Mouse (Mus musculus) CH12.LX (cell line): ENCODE data around the gene Rrnad1. TPM values are rescaled to one million over a fixed set of nuclear protein-coding genes. Genes with fewer than 3 reads are reported as not detected.

Experiments
- DNase-seq: peaks from one replicate; pipeline ENCODE4 v3.0.0-alpha.2; 2013; ENCODE audit errors: extremely low read depth
- H3K27ac ChIP-seq: 2 replicates; pipeline ENCODE4 v1.5.1; 2012; ENCODE audit warnings: low read depth, mild to moderate bottlenecking, control low read depth, moderate library complexity; ENCODE audit not compliant: insufficient read depth
- H3K27me3 ChIP-seq: replicated peaks from 2 replicates; pipeline ENCODE3; 2012; ENCODE audit warnings: inconsistent platforms
- H3K36me3 ChIP-seq, 2 experiments: replicated peaks in 1 of 2; 2 replicates each; pipeline versions ENCODE3 to v1.6.1; 2012; ENCODE audit warnings: inconsistent platforms in 1 of 2, low read length in 1 of 2, mild to moderate bottlenecking in 1 of 2, mixed read lengths in 1 of 2, moderate library complexity in 1 of 2; ENCODE audit not compliant: control insufficient read depth in 1 of 2, insufficient read depth in 1 of 2
- H3K4me1 ChIP-seq, 2 experiments: 2 replicates each; pipeline ENCODE4 v1.6.1; 2012; ENCODE audit warnings: inconsistent platforms in 1 of 2, moderate library complexity in 1 of 2; ENCODE audit not compliant: insufficient read depth in 2 of 2, control insufficient read depth in 1 of 2
- H3K4me2 ChIP-seq: 2 replicates; pipeline ENCODE4 v1.6.1; 2012; ENCODE audit warnings: low read depth, mild to moderate bottlenecking, control low read depth; ENCODE audit not compliant: poor library complexity, insufficient read depth, severe bottlenecking
- H3K4me3 ChIP-seq, 3 experiments: fragments of 150-350 bp in 1 of 3; sonication (generic) in 1 of 3; replicated peaks in 1 of 3; 2 replicates each; pipeline versions ENCODE3 to v1.5.1; 2011 to 2012; ENCODE audit warnings: low read depth in 2 of 3, low read length in 2 of 3, mild to moderate bottlenecking in 2 of 3, moderate library complexity in 2 of 3, control low read depth in 1 of 3, improper control_type of control experiment in 1 of 3, inconsistent platforms in 1 of 3, mixed read lengths in 1 of 3; ENCODE audit not compliant: poor library complexity in 1 of 3
- H3K79me2 ChIP-seq: replicated peaks from 2 replicates; pipeline ENCODE4 v1.6.1; 2012; ENCODE audit warnings: mild to moderate bottlenecking, moderate library complexity; ENCODE audit not compliant: control insufficient read depth, poor library complexity, insufficient read depth, severe bottlenecking; ENCODE audit errors: extremely low read depth
- H3K9ac ChIP-seq: 2 replicates; pipeline ENCODE4 v1.6.1; 2012; ENCODE audit warnings: low read depth, mild to moderate bottlenecking, control low read depth, moderate library complexity; ENCODE audit not compliant: insufficient read depth
- H3K9me3 ChIP-seq: replicated peaks from 2 replicates; pipeline ENCODE3; 2012; ENCODE audit warnings: low read length, inconsistent platforms, mixed read lengths
- BHLHE40 ChIP-seq: IDR thresholded peaks from 2 replicates; pipeline ENCODE4 v1.6.1; 2011; ENCODE audit warnings: mild to moderate bottlenecking, low read depth, low read length, improper control_type of control experiment
- CHD1 ChIP-seq: IDR thresholded peaks from 2 replicates; pipeline ENCODE4 v1.6.1; 2012; ENCODE audit warnings: low read depth, low read length, improper control_type of control experiment, inconsistent platforms
- CTCF ChIP-seq, 2 experiments: IDR thresholded peaks in 1 of 2; conservative IDR thresholded peaks in 1 of 2; 2 replicates each; pipeline ENCODE4 v1.5.1; 2011 to 2012; ENCODE audit warnings: low read depth in 2 of 2, low read length in 2 of 2, improper control_type of control experiment in 1 of 2, inconsistent platforms in 1 of 2, mild to moderate bottlenecking in 1 of 2, moderate library complexity in 1 of 2
- E2F4 ChIP-seq: IDR thresholded peaks from 2 replicates; pipeline ENCODE4 v1.6.1; 2011; ENCODE audit warnings: low read depth, low read length, improper control_type of control experiment; ENCODE audit not compliant: insufficient replicate concordance
- EP300 ChIP-seq: IDR thresholded peaks from 2 replicates; pipeline ENCODE4 v1.6.1; 2011; ENCODE audit warnings: low read length, improper control_type of control experiment
- ETS1 ChIP-seq: conservative IDR thresholded peaks from 2 replicates; pipeline ENCODE4 v1.6.1; 2012; ENCODE audit warnings: low read depth, mild to moderate bottlenecking, inconsistent platforms, low read length, improper control_type of control experiment, moderate library complexity
- GABPA ChIP-seq: IDR thresholded peaks from 2 replicates; pipeline ENCODE4 v1.6.1; 2012; ENCODE audit warnings: low read depth, low read length, improper control_type of control experiment, inconsistent platforms; ENCODE audit not compliant: insufficient replicate concordance
- HCFC1 ChIP-seq: IDR thresholded peaks from 2 replicates; pipeline ENCODE4 v1.6.1; 2012; ENCODE audit warnings: low read depth, mild to moderate bottlenecking, inconsistent platforms, low read length, improper control_type of control experiment
- IRF4 ChIP-seq: IDR thresholded peaks from 2 replicates; pipeline ENCODE4 v1.6.1; 2014; ENCODE audit warnings: low read depth, mild to moderate bottlenecking, inconsistent platforms, low read length, improper control_type of control experiment
- JUND ChIP-seq: conservative IDR thresholded peaks from 2 replicates; pipeline ENCODE4 v1.6.1; 2011; ENCODE audit warnings: low read depth, low read length, improper control_type of control experiment
- MAX ChIP-seq: IDR thresholded peaks from 2 replicates; pipeline ENCODE4 v1.6.1; 2011; ENCODE audit warnings: low read length, improper control_type of control experiment
- MEF2A ChIP-seq: IDR thresholded peaks from 2 replicates; pipeline ENCODE4 v1.6.1; 2014; ENCODE audit warnings: low read depth, mild to moderate bottlenecking, inconsistent platforms, low read length, improper control_type of control experiment, borderline replicate concordance
- MYC ChIP-seq: IDR thresholded peaks from 2 replicates; pipeline ENCODE4 v1.6.1; 2011; ENCODE audit warnings: low read depth, mild to moderate bottlenecking, improper control_type of control experiment, low read length
- NELFE ChIP-seq: IDR thresholded peaks from 2 replicates; pipeline ENCODE4 v1.6.1; 2011; ENCODE audit warnings: low read depth, low read length, improper control_type of control experiment
- PAX5 ChIP-seq: IDR thresholded peaks from 2 replicates; pipeline ENCODE4 v1.6.1; 2012; ENCODE audit warnings: low read length, inconsistent platforms, mixed read lengths
- POLR2AphosphoS2 ChIP-seq: IDR thresholded peaks from 2 replicates; pipeline ENCODE4 v1.6.1; 2011; ENCODE audit warnings: low read depth, low read length, improper control_type of control experiment
- SIN3A ChIP-seq: IDR thresholded peaks from 2 replicates; pipeline ENCODE4 v1.6.1; 2012; ENCODE audit warnings: low read length, improper control_type of control experiment, inconsistent platforms
- TBP ChIP-seq: conservative IDR thresholded peaks from 2 replicates; pipeline ENCODE4 v1.6.1; 2011; ENCODE audit warnings: low read depth, low read length, improper control_type of control experiment
- TCF12 ChIP-seq: IDR thresholded peaks from 2 replicates; pipeline ENCODE4 v1.6.1; 2014; ENCODE audit warnings: low read depth, mild to moderate bottlenecking, inconsistent platforms, low read length, improper control_type of control experiment
- UBTF ChIP-seq: IDR thresholded peaks from 2 replicates; pipeline ENCODE4 v1.6.1; 2012; ENCODE audit warnings: low read depth, mild to moderate bottlenecking, inconsistent platforms, low read length, improper control_type of control experiment, moderate library complexity
- USF2 ChIP-seq: conservative IDR thresholded peaks from 2 replicates; pipeline ENCODE4 v1.6.1; 2011; ENCODE audit warnings: low read depth, low read length, improper control_type of control experiment
- ZC3H11A ChIP-seq: IDR thresholded peaks from 2 replicates; pipeline ENCODE4 v1.6.1; 2012; ENCODE audit warnings: low read depth, mild to moderate bottlenecking, inconsistent platforms, low read length, improper control_type of control experiment
- ZKSCAN1 ChIP-seq: IDR thresholded peaks from 2 replicates; pipeline ENCODE4 v1.6.1; 2012; ENCODE audit warnings: low read depth, inconsistent platforms, low read length, improper control_type of control experiment, borderline replicate concordance
- ZMIZ1 ChIP-seq: IDR thresholded peaks from 2 replicates; pipeline ENCODE4 v1.6.1; 2012; ENCODE audit warnings: low read depth, mild to moderate bottlenecking, inconsistent platforms, low read length, improper control_type of control experiment
- dilution Hi-C: fragments of 300-500 bp; cut with MboI; formaldehyde crosslinking; loops from 2 replicates; pipeline ENCODE4 v1.14.3; 2020; ENCODE audit warnings: low sequenced_read_pairs; ENCODE audit not compliant: extremely low pct_unique_long_range_greater_than_20kb, extremely low pct_ligation_motif_present
- in situ Hi-C: fragments of 300-500 bp; cut with MboI; formaldehyde crosslinking; loops from 3 replicates; pipeline ENCODE4 v1.14.3; 2019; ENCODE audit warnings: low sequenced_read_pairs, low pct_ligation_motif_present, low pct_unique_long_range_greater_than_20kb, mixed read lengths
- polyA plus RNA-seq: library from polyadenylated mRNA; unstranded; fragments of >175 nt; gene quantifications from 2 replicates; pipeline ENCODE4 v1.2.1, GENCODE M21; 2012; ENCODE audit warnings: low read depth; ENCODE audit not compliant: insufficient read length
- total RNA-seq, 2 experiments: library from RNA; depleted of rRNA; stranded (reverse); fragments of 300-350 nt in 1 of 2; fragments of >200 nt in 1 of 2; gene quantifications; 2 replicates each; pipeline ENCODE4 v1.2.3; 2012 to 2014

Gene Rrnad1
- total and polyA plus RNA-seq, 3 experiments = 8.0 to 12.5 (median 11.4) TPM

DNA sequence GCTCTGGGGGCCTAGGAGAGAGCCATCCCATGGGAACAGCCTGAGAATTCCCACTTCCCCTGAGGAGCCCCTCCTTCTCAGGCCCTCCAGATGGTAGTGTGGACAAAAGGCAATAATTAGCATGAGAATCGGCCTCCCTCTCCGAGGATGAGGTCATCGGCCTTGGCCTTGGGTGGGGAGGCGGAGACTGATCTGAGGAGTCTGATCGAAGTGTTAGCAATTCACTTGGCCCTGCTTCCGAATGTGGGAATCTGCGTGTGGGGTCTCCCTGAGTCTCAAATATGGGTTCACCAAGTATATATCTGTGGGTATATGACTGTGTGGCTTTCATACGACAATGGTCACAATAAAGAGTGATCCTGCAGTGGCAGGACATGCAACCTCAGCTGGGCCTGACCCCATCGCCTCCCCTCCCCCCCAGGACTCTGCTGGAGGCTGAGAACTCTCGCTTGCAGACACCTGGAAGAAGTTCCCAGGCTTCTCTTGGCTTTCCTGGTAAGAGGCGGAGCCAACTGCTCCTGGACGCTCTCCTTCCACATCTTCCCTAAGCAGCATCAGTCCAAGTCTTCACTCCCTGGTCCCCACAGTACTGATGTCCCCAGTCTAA, 44.0 kb upstream of the Rrnad1 start:
- Histone ChIP-seq H3K27me3 (peaks cover 39% of the 10 kb centered on the region), H3K4me2 (no peak overlapping the region), H3K9me3 (peaks cover 8% of the 10 kb centered on the region), H3K4me3 (no peak overlapping the region), H3K27ac (no peak overlapping the region), H3K4me1 (peaks cover 2 to 55% of the 10 kb centered on the region in 2 experiments; a peak in 2 of 4 replicates), H3K9ac (no peak overlapping the region), H3K36me3 (no peaks in the 10 kb centered on the region), H3K79me2 (no peaks in the 10 kb centered on the region)
- dilution Hi-C loops (no loop called here), in situ Hi-C loops (no loop called here)
- no peak for DNase-seq
- no peak for TF ChIP-seq HCFC1
- TF ChIP-seq CHD1 = no peak
- no peak for TF ChIP-seq TCF12
- TF ChIP-seq USF2 = no peak
- no peak for TF ChIP-seq MEF2A
- no peak for TF ChIP-seq PAX5
- no peak for TF ChIP-seq CTCF (conservative IDR thresholded peaks at IDR 0.05 in 1 of 2, IDR thresholded peaks at IDR 0.05 in 1 of 2; ENCODE audit: low read depth in 2 of 2, low read length in 2 of 2)

DNA sequence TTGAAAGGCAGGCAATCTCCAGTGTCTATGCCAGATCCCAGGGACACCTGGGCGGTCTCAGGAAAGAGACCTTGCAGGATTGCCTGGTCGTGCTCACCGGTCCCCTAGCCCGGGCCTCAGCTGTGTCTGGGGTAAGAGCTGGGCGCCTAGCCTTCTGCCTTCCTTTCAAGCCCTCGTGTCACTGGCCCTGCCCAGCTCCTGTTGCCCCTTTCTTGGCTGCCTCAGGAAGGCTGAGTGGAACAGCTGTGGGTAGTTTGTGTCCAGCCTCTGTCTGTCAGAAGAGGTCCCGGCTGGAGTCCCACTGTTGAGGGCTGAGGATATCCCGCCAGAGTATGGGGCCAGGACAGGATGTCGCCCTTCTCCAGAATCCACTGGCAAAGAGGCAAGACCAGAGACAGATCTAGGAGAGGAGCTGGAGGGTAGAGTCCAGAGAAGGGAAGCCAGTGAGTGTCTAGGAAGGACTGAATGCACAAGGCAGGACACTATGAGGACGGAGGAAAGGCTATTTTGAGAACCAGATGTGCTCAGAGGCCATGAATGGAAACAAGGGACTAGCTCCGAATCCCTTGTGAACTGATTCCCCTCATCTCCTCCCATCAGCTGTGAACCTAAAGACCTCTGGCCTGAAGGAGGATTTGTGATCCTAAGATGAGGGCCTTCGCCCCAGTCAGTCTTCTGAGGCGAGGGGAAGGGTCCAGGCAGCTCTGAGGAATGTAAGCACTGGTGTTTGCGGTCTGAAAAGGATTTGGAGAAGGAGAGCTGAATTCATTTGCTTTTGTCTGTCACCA, 43.3 kb upstream of the Rrnad1 start:
- TF ChIP-seq E2F4 (no peak), MAX (no peak), ZC3H11A (no peak), MYC (no peak), TBP (no peak), POLR2AphosphoS2 (no peak), ZMIZ1 (no peak), GABPA (no peak), UBTF (no peak), BHLHE40 (no peak), ETS1 (no peak), NELFE (no peak), IRF4 (no peak), EP300 (no peak), JUND (no peak), PAX5 (no peak), TCF12 (no peak), SIN3A (no peak), CHD1 (no peak), ZKSCAN1 (no peak)
- H3K4me2 ChIP-seq = no peak overlapping the region
- dilution Hi-C loops (no loop called here), in situ Hi-C loops (no loop called here)
- peaks cover 2 to 55% of the 10 kb centered on the region in 2 experiments; a peak in 2 of 4 replicates for H3K4me1 ChIP-seq
- H3K9me3 ChIP-seq = peaks cover 8% of the 10 kb centered on the region
- H3K9ac ChIP-seq = no peak overlapping the region
- no peak overlapping the region for H3K27ac ChIP-seq
- no peak for DNase-seq
- H3K27me3 ChIP-seq = peaks cover 36% of the 10 kb centered on the region
- no peak overlapping the region for H3K4me3 ChIP-seq
- H3K36me3 ChIP-seq = no peaks in the 10 kb centered on the region
- H3K79me2 ChIP-seq = no peaks in the 10 kb centered on the region
